Comparison of ENCODE assay signal across 11 mouse cellular contexts in genomic region chr8:77524018-77524615, GRCm38 (mm10). TPM values are rescaled to one million over a fixed set of nuclear protein-coding genes. Genes with fewer than 3 reads are reported as not detected.
A peak's percentile ranks its signal among the peaks of the same experiment; 100 is the strongest.
DNase-seq lines count a peak whose midpoint lies in the region; ATAC-seq lines count a peak whose summit lies in the region.
"Had no signal": no experiment of that assay in that cellular context is flagged by ENCODE, and none has a peak within 500 bp of the region (broad histone marks: within the 10 kb centered on the region; RNA-seq: fewer than 3 reads in every experiment).

No protein-coding gene starts in this region.

- H3K9ac ChIP-seq in intestine, embryonic 14.5 days (ENCODE audit: low read length): no peak overlapping the region
- H3K9ac ChIP-seq: liver, embryonic 14.5 days had no signal

- H3K4me2 ChIP-seq in intestine, embryonic 14.5 days (ENCODE audit: low read length): peak overlapping the region; percentile 3; the same call in 1 of the 2 replicates

- no peak overlapping the region for H3K27ac ChIP-seq in intestine, embryonic 14.5 days (ENCODE audit: low read depth)
- H3K27ac ChIP-seq: liver, embryonic 14.5 days had no signal

- no peak for ATAC-seq in intestine, embryonic 14.5 days (replicated peaks; ENCODE audit: low FRiP score, low TSS enrichment, low read depth)
- no peak for ATAC-seq in inflammation-experienced regulatory T-cells, adult 6 months

- 57% methylated on average over 14 of the region's 14 CpGs for WGBS in intestine, embryonic 14.5 days

- no peaks in the 10 kb centered on the region for H3K36me3 ChIP-seq in intestine, embryonic 14.5 days (ENCODE audit: control insufficient read depth, insufficient read depth, low read length)

- H3K27me3 ChIP-seq in intestine, embryonic 14.5 days (replicated peaks; ENCODE audit: control insufficient read depth, insufficient read depth, low read length): no peaks in the 10 kb centered on the region

- H3K4me1 ChIP-seq in intestine, embryonic 14.5 days (replicated peaks; ENCODE audit: control insufficient read depth, insufficient read depth, low read length): peaks cover 4% of the 10 kb centered on the region; the same call in 1 of the 2 replicates

- DNase-seq in heart, adult 11 months: peak; percentile 93
- DNase-seq in heart, adult 9 months (ENCODE audit: low spot score in 2 of 2): no peak
- peak; percentile 64 for DNase-seq in adrenal gland, postnatal 10 days
- no peak for DNase-seq in intestine, embryonic 14.5 days (ENCODE audit: low spot score)
- peak; percentile 75 to 91 for DNase-seq in kidney, postnatal 25 days
- no peak for DNase-seq in embryo, embryonic 10.5 days (ENCODE audit: low spot score)
- DNase-seq in embryo, embryonic 9.5 days (ENCODE audit: extremely low spot score): no peak
- DNase-seq: B cell, adult 2 months; layer of hippocampus, postnatal 36 days had no signal

- H3K9me3 ChIP-seq in intestine, embryonic 14.5 days (ENCODE audit: control insufficient read depth, low read length): no peaks in the 10 kb centered on the region

- no peak overlapping the region for H3K4me3 ChIP-seq in intestine, embryonic 14.5 days (ENCODE audit: low read depth, low read length)

RNA-seq across cellular contexts. Expression of gene Arhgap10, which starts 6.4 kb away (rescaled TPM):
- total RNA-seq in adrenal gland, postnatal 10 days (2021): 10 to 100 TPM; 20.9 to 29.4 TPM
- 33.6 and 37.0 TPM in 2 replicates for polyA plus RNA-seq in intestine, embryonic 14.5 days (2014; fragmentation: Nextera tagmentation; extraction: Ambion mirVana)
- polyA plus RNA-seq in inflammation-experienced regulatory T-cells, adult 6 months (2017; shearing (Covaris generic)): 1 to 10 TPM; 2.5 to 5.0 (median 2.9) TPM

RNA-seq across cellular contexts. Expression of gene Prmt9, which starts 25.1 kb away (rescaled TPM):
- total RNA-seq in adrenal gland, postnatal 10 days (2021): 10 to 100 TPM; 16.0 to 18.7 TPM
- 19.6 and 19.7 TPM in 2 replicates for polyA plus RNA-seq in intestine, embryonic 14.5 days (2014; fragmentation: Nextera tagmentation; extraction: Ambion mirVana)
- polyA plus RNA-seq in inflammation-experienced regulatory T-cells, adult 6 months (2017; shearing (Covaris generic)): 10 to 100 TPM; 12.6 to 16.6 (median 14.3) TPM

Comparison
In these comparisons a context has a peak if more than half of its experiments do, and no peak if none do; other contexts are left out.
1. DNase-seq: peak in heart, adult 11 months (single experiment), adrenal gland, postnatal 10 days (single experiment) and kidney, postnatal 25 days (2 of 2); none in heart, adult 9 months (0 of 2), intestine, embryonic 14.5 days (single experiment), embryo, embryonic 10.5 days (single experiment) and embryo, embryonic 9.5 days (single experiment).